Mouse (Mus musculus) limb, embryonic 15.5 days (tissue): ENCODE results near the gene Tert. TPM values are rescaled to one million over a fixed set of nuclear protein-coding genes. Genes with fewer than 3 reads are reported as not detected.

Experiments used
- ATAC-seq: fragments of 200-750 bp; cut with Nextera tagmentation; 2 replicates; pipeline ENCODE4 v1.8.0; 2017; ENCODE audit warnings: low read depth, moderate TSS enrichment; ENCODE audit not compliant: insufficient number of reproducible peaks, low FRiP score, low TSS enrichment
- H3K27ac ChIP-seq: fragments of 300-500 bp; sonication (generic); 2 replicates; pipeline ENCODE4 v1.5.1; 2015; ENCODE audit warnings: moderate library complexity, mild to moderate bottlenecking, inconsistent platforms
- H3K27me3 ChIP-seq: fragments of 300-500 bp; sonication (generic); 2 replicates; pipeline ENCODE4 v1.6.1; 2015; ENCODE audit warnings: inconsistent platforms
- H3K36me3 ChIP-seq: fragments of 300-500 bp; sonication (generic); 2 replicates; pipeline ENCODE4 v1.6.1; 2015; ENCODE audit warnings: inconsistent platforms
- H3K4me1 ChIP-seq: fragments of 300-500 bp; sonication (generic); 2 replicates; pipeline ENCODE4 v1.6.1; 2015; ENCODE audit warnings: inconsistent platforms
- H3K4me2 ChIP-seq: fragments of 300-500 bp; sonication (generic); 2 replicates; pipeline ENCODE4 v1.6.1; 2015; ENCODE audit warnings: mild to moderate bottlenecking, inconsistent platforms
- H3K4me3 ChIP-seq: fragments of 300-500 bp; sonication (generic); 2 replicates; pipeline ENCODE4 v1.5.1; 2015; ENCODE audit warnings: mild to moderate bottlenecking, inconsistent platforms
- H3K9ac ChIP-seq: fragments of 300-500 bp; sonication (generic); 2 replicates; pipeline ENCODE4 v1.6.1; 2015; ENCODE audit warnings: inconsistent platforms
- H3K9me3 ChIP-seq: fragments of 300-500 bp; sonication (generic); 2 replicates; pipeline ENCODE4 v1.6.1; 2016; ENCODE audit warnings: inconsistent platforms
- WGBS: fragments of 180-500 bp; shearing (Covaris S2); methylation state at CpG from one replicate; pipeline ENCODE4 v1.1.7; 2015; 5-methylcytosine and 5-hydroxymethylcytosine counted together
- polyA plus RNA-seq: library from polyadenylated mRNA; unstranded; fragments of >200 nt; fragmentation: Nextera tagmentation; extraction: Ambion mirVana; gene quantifications from 2 replicates; pipeline ENCODE4 v1.2.1, GENCODE M21; 2015

Gene Tert
- polyA plus RNA-seq, result 4.0 and 4.8 TPM in 2 replicates

GRCm38 (mm10) chr13:73626745-73627549 lies at the start of gene Tert:
Gene Tert (plus strand): TSS chr13:73626911.
- Histone ChIP-seq H3K4me2 (peak within 1 kb of the TSS; percentile 94), H3K4me1 (peaks cover 27% of the 10 kb centered on the region), H3K9ac (peak within 1 kb of the TSS; percentile 67), H3K27me3 (no peaks in the 10 kb centered on the region), H3K4me3 (peak within 1 kb of the TSS; percentile 63), H3K9me3 (no peaks in the 10 kb centered on the region), H3K27ac (no peak within 1 kb of the TSS; the same call in 1 of the 2 replicates), H3K36me3 (0 out of 2 replicates have a peak, but pooled peaks cover under 1% of the 10 kb centered on the region)
- WGBS, result 8% methylated on average over 47 of the region's 47 CpGs
- ATAC-seq, result peak; percentile 80

- no peak overlapping the region for H3K4me3 ChIP-seq
- H3K36me3 ChIP-seq, result no peaks in the 10 kb centered on the region
- no peaks in the 10 kb centered on the region for H3K9me3 ChIP-seq
- no peak overlapping the region for H3K27ac ChIP-seq
- no peak for ATAC-seq
- no peaks in the 10 kb centered on the region for H3K27me3 ChIP-seq
- 72% methylated on average over 2 of the region's 2 CpGs for WGBS
- no peaks in the 10 kb centered on the region for H3K4me1 ChIP-seq
- no peak overlapping the region for H3K4me2 ChIP-seq
- H3K9ac ChIP-seq, result no peak overlapping the region
Observed at GRCm38 (mm10) chr13:73577277-73577676, 49.4 kb upstream of the Tert start.

DNA sequence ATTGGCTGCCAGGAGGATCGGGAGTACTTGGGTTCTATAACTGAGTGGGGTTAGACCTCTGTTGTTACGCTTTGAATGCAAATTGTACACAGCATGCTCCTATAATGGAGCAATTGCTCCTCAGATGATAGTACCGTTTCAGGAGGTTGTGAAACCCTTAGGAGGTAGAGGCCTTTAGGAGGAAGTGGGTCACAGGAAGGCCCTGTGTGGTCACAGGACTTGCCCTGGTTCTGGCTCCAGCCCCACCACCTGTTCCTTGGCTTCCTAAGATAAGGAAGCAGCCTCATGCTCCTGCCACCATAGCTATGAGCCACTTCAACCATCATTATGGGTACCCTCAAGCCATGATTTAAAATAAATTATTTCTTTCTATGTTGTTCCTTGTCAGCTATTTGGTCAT lies 35.2 kb upstream of the Tert start:
- H3K27ac ChIP-seq, result no peak overlapping the region

GRCm38 (mm10) chr13:73592546-73592945 lies 34.2 kb upstream of the Tert start:
- no peak overlapping the region for H3K4me2 ChIP-seq
- WGBS, result 52% methylated on average over 2 of the region's 2 CpGs
- H3K27me3 ChIP-seq, result 0 out of 2 replicates have a peak, but pooled peaks cover 4% of the 10 kb centered on the region
- H3K4me3 ChIP-seq, result no peak overlapping the region
- no peaks in the 10 kb centered on the region for H3K9me3 ChIP-seq
- H3K4me1 ChIP-seq, result no peaks in the 10 kb centered on the region
- H3K36me3 ChIP-seq, result no peaks in the 10 kb centered on the region
- no peak overlapping the region for H3K27ac ChIP-seq
- H3K9ac ChIP-seq, result no peak overlapping the region
- ATAC-seq, result no peak

More for the DNA sequence above, 35.2 kb upstream of the Tert start:
- H3K27me3 ChIP-seq, result 0 out of 2 replicates have a peak, but pooled peaks cover 4% of the 10 kb centered on the region
- H3K9me3 ChIP-seq, result no peaks in the 10 kb centered on the region
- H3K9ac ChIP-seq, result no peak overlapping the region
- no peak overlapping the region for H3K4me2 ChIP-seq
- ATAC-seq, result no peak
- 83% methylated on average over 3 of the region's 3 CpGs for WGBS
- H3K4me1 ChIP-seq, result no peaks in the 10 kb centered on the region
- H3K36me3 ChIP-seq, result no peaks in the 10 kb centered on the region
- H3K4me3 ChIP-seq, result no peak overlapping the region

DNA sequence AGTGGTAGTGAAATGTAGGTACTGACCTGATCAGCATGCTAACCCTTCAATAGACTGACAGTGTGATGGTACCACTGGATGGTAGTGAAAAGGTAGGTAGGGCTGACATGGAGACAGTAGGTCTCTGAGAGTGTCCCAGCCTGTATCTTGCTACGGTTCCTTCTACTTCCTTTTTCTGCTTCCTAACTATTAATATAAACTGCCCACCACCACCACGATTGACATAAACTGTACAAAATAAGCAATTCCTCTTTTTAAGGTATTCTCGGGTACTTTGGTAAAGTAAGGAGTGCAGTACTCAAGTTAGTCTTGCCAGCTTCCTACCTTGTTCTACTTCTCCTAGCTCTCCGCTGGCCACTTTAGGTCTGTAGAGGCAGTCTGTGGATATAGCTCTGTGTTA lies 30.4 kb upstream of the Tert start:
- Histone ChIP-seq H3K9me3 (no peaks in the 10 kb centered on the region), H3K27me3 (no peaks in the 10 kb centered on the region), H3K9ac (no peak overlapping the region), H3K4me1 (no peaks in the 10 kb centered on the region), H3K27ac (no peak overlapping the region), H3K4me2 (no peak overlapping the region), H3K4me3 (no peak overlapping the region), H3K36me3 (no peaks in the 10 kb centered on the region)
- no peak for ATAC-seq
- WGBS, result 73% methylated on average over 4 of the region's 4 CpGs

GRCm38 (mm10) chr13:73600217-73600616 lies 26.5 kb upstream of the Tert start:
- Histone ChIP-seq H3K27me3 (no peaks in the 10 kb centered on the region), H3K27ac (no peak overlapping the region), H3K36me3 (no peaks in the 10 kb centered on the region), H3K9ac (no peak overlapping the region), H3K4me1 (peaks cover 14% of the 10 kb centered on the region), H3K9me3 (no peaks in the 10 kb centered on the region), H3K4me2 (no peak overlapping the region), H3K4me3 (no peak overlapping the region)
- no peak for ATAC-seq
- 80% methylated on average over 4 of the region's 4 CpGs for WGBS

- Histone ChIP-seq H3K27ac (no peak overlapping the region), H3K36me3 (peaks cover 20% of the 10 kb centered on the region), H3K4me3 (peak overlapping the region; percentile 92), H3K9ac (peak overlapping the region; percentile 81), H3K4me2 (peak overlapping the region; percentile 81), H3K27me3 (no peaks in the 10 kb centered on the region), H3K4me1 (peaks cover 14% of the 10 kb centered on the region), H3K9me3 (no peaks in the 10 kb centered on the region)
- no peak for ATAC-seq
- WGBS, result 54% methylated on average over 4 of the region's 4 CpGs
Observed at GRCm38 (mm10) chr13:73603046-73603445, 23.7 kb upstream of the Tert start.

GRCm38 (mm10) chr13:73603522-73604155 lies 23.1 kb upstream of the Tert start, which contains the start of gene Clptm1l:
Gene Clptm1l (plus strand): TSS chr13:73604006.
- WGBS, result under 1% methylated on average over 53 of the region's 53 CpGs
- ATAC-seq, result peak; percentile 92
- H3K4me1 ChIP-seq, result peaks cover 14% of the 10 kb centered on the region
- peak within 1 kb of the TSS; percentile 84 for H3K27ac ChIP-seq
- H3K9ac ChIP-seq, result peak within 1 kb of the TSS; percentile 81
- H3K4me3 ChIP-seq, result peak within 1 kb of the TSS; percentile 92
- peaks cover 26% of the 10 kb centered on the region for H3K36me3 ChIP-seq
- no peaks in the 10 kb centered on the region for H3K9me3 ChIP-seq
- peak within 1 kb of the TSS; percentile 81 for H3K4me2 ChIP-seq
- no peaks in the 10 kb centered on the region for H3K27me3 ChIP-seq

DNA sequence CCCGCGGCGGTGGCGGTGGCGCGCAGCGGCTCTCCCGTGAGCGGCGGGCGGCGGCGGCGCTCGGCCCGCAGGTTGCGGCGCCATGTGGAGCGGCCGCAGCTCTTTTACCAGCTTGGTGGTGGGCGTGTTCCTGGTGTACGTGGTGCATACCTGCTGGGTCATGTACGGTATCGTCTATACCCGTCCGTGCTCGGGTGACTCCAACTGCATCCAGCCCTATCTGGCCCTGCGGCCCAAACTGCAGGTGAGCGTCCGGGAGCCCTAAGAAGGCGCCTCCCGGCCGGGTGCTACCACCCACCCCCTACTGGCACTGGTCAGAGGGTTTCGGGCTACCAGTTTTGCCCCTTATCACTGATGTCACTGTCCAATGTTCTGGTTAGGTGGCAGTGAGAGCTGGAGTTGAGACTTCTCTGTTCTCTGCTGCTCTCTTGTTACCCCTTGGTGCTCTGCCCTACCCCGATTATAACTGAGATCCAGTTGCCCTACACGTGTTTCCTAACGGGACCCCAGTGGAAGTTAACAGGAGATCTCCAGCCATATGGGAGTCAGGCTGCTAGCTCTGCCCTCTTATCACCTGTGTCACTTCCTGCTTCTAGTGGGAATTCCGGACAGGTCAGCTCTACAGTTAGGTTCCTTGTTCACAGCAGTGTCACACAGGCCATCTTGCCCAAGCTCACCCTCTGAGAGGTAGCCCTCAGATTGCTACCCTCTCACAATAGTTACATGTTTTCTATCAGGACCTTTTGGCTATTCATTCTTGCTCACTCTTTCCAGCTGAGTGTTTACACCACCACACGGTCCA lies 22.4 kb upstream of the Tert start:
- Histone ChIP-seq H3K9me3 (no peaks in the 10 kb centered on the region), H3K9ac (peak overlapping the region; percentile 81), H3K4me3 (peak overlapping the region; percentile 92), H3K36me3 (peaks cover 33% of the 10 kb centered on the region), H3K27me3 (no peaks in the 10 kb centered on the region), H3K4me2 (peak overlapping the region; percentile 81), H3K27ac (peak overlapping the region; percentile 84), H3K4me1 (peaks cover 14% of the 10 kb centered on the region)
- WGBS, result 3% methylated on average over 39 of the region's 39 CpGs
- peak; percentile 36; the same call in 1 of the 2 replicates for ATAC-seq

DNA sequence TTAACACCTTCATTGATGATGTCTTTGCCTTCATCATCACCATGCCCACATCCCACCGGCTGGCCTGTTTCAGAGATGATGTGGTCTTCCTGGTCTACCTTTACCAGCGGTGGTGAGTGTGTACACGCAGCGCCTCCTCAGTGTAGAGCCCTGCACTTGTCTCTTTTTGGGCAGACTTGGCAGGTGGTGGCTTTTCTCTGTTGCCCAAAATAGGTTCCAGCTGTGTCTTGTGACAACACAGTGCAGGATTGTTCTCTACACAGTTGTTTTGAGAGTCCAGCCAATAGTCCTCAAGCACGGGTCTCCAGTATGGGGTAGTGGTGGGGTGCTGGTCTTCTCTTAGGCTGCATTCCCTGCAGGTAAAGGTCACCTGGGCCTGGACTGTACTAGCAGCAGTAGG lies 8.3 kb upstream of the Tert start:
- Histone ChIP-seq H3K4me1 (no peaks in the 10 kb centered on the region), H3K9ac (no peak overlapping the region), H3K36me3 (peaks cover 80% of the 10 kb centered on the region), H3K27ac (no peak overlapping the region), H3K27me3 (no peaks in the 10 kb centered on the region), H3K9me3 (no peaks in the 10 kb centered on the region), H3K4me2 (no peak overlapping the region), H3K4me3 (no peak overlapping the region)
- 84% methylated on average over 5 of the region's 5 CpGs for WGBS
- ATAC-seq, result no peak

DNA sequence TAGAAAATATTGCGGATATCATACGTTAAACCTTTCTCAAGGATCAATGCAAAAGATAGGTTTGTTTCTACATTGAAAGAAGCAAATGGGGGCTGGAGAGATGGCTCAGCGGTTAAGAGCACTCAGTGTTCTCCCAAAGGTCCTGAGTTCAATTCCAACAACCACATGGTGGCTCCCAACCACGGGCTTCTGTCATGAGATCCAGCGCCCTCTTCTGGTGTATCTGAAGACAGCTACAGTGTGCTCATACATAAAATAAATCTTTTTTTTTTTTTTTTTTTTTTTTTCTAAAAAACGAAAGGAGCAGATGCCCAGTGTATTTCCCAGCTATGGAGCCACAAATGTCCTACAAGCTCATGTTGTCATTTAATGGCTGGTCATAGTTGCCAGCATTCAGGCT lies 6.1 kb upstream of the Tert start:
- H3K4me1 ChIP-seq, result no peaks in the 10 kb centered on the region
- no peak overlapping the region for H3K9ac ChIP-seq
- H3K4me3 ChIP-seq, result no peak overlapping the region
- no peak for ATAC-seq
- H3K9me3 ChIP-seq, result no peaks in the 10 kb centered on the region
- H3K36me3 ChIP-seq, result peaks cover 58% of the 10 kb centered on the region
- no peaks in the 10 kb centered on the region for H3K27me3 ChIP-seq
- no peak overlapping the region for H3K4me2 ChIP-seq
- no peak overlapping the region for H3K27ac ChIP-seq
- WGBS, result 70% methylated on average over 6 of the region's 6 CpGs
